Mouse (Mus musculus) 3134 (cell line): ENCODE data around the gene C3.

Experiments used
- DNase-seq: peaks from one replicate; pipeline ENCODE4 v3.0.0-alpha.2; 2011; ENCODE audit warnings: low spot score; ENCODE audit not compliant: insufficient read length; ENCODE audit errors: extremely low read depth

The C3 gene

GRCm38 (mm10) chr17:57250461-57251160 lies 22.7 kb upstream of the C3 start:
- peak; percentile 68 for DNase-seq

GRCm38 (mm10) chr17:57249186-57250181 lies 21.5 kb upstream of the C3 start, which contains the start of gene Trip10:
TSS of gene Trip10 (plus strand) at chr17:57249455.
- DNase-seq = peak; percentile 92

GRCm38 (mm10) chr17:57248771-57249170 lies 20.8 kb upstream of the C3 start:
- DNase-seq = no peak

GRCm38 (mm10) chr17:57248201-57248699 lies 20.3 kb upstream of the C3 start, which contains the start of gene Gpr108:
TSS of gene Gpr108 (minus strand) at chr17:57248446.
- peak; percentile 73 for DNase-seq

- DNase-seq = peak; percentile 88
Measured at GRCm38 (mm10) chr17:57247393-57248200, 19.7 kb upstream of the C3 start.

- DNase-seq = no peak
Measured at GRCm38 (mm10) chr17:57246663-57247392, 18.9 kb upstream of the C3 start.

- no peak for DNase-seq
Measured at GRCm38 (mm10) chr17:57245311-57245929, 17.5 kb upstream of the C3 start.

GRCm38 (mm10) chr17:57243650-57244370 lies 15.9 kb upstream of the C3 start:
- no peak for DNase-seq

GRCm38 (mm10) chr17:57237181-57237580 lies 9.2 kb upstream of the C3 start:
- DNase-seq = no peak

GRCm38 (mm10) chr17:57235803-57236202 lies 7.9 kb upstream of the C3 start:
- no peak for DNase-seq

- DNase-seq = no peak
Measured at GRCm38 (mm10) chr17:57234254-57234928, 6.5 kb upstream of the C3 start.

- no peak for DNase-seq
Measured at GRCm38 (mm10) chr17:57233038-57233437, 5.1 kb upstream of the C3 start.

- no peak for DNase-seq
Measured at GRCm38 (mm10) chr17:57232200-57232599, 4.3 kb upstream of the C3 start.

GRCm38 (mm10) chr17:57231321-57231771 lies 3.4 kb upstream of the C3 start:
- no peak for DNase-seq

GRCm38 (mm10) chr17:57230728-57231125 lies 2.8 kb upstream of the C3 start:
- no peak for DNase-seq

- DNase-seq = no peak
Measured at GRCm38 (mm10) chr17:57229851-57230727, 2.2 kb upstream of the C3 start.

GRCm38 (mm10) chr17:57228873-57229272 lies 937 bp upstream of the C3 start:
- no peak for DNase-seq
